Mouse (Mus musculus) intestine, embryonic 16.5 days (tissue): Measurements from ENCODE around the gene H2-Ob. TPM values are rescaled to one million over a fixed set of nuclear protein-coding genes. Genes with fewer than 3 reads are reported as not detected.

Source experiments
- polyA plus RNA-seq: library from polyadenylated mRNA; unstranded; fragments of >200 nt; fragmentation: Nextera tagmentation; extraction: Ambion mirVana; gene quantifications from 2 replicates; pipeline ENCODE4 v1.2.1, GENCODE M21; 2015

H2-Ob gene
- polyA plus RNA-seq, 1 experiment from 2014 or later, result 0.15 TPM

Other genes with a start within 250 kb of the H2-Ob start
- 307 and 325 TPM in 2 replicates for gene H2-K1, start 238.6 kb upstream of the H2-Ob start, polyA plus RNA-seq
- 9.3 and 12.1 TPM in 2 replicates for gene Ring1, start 214.2 kb upstream of the H2-Ob start, polyA plus RNA-seq
- gene H2-Ke6, start 210.8 kb upstream of the H2-Ob start, polyA plus RNA-seq, result 66.0 and 66.7 TPM in 2 replicates
- gene Slc39a7, start 207.2 kb upstream of the H2-Ob start, polyA plus RNA-seq, result 171 and 176 TPM in 2 replicates
- gene Rxrb, start 207.1 kb upstream of the H2-Ob start, polyA plus RNA-seq, result 37.6 and 38.4 TPM in 2 replicates
- gene Col11a2, start 199.5 kb upstream of the H2-Ob start, polyA plus RNA-seq, result 0.20 and 0.45 TPM in 2 replicates
- gene H2-Oa, start 146.6 kb upstream of the H2-Ob start, polyA plus RNA-seq, result 0.62 and 0.95 TPM in 2 replicates
- 13.4 and 15.3 TPM in 2 replicates for gene H2-DMa, start 119.4 kb upstream of the H2-Ob start, polyA plus RNA-seq
- 72.3 and 73.0 TPM in 2 replicates for gene Brd2, start 116.3 kb upstream of the H2-Ob start, polyA plus RNA-seq
- 0.87 and 0.99 TPM in 2 replicates for gene H2-DMb2, start 95.6 kb upstream of the H2-Ob start, polyA plus RNA-seq
- gene H2-DMb1, start 85.8 kb upstream of the H2-Ob start, polyA plus RNA-seq, result 3.0 and 3.6 TPM in 2 replicates
- gene Tap1, start 51.4 kb upstream of the H2-Ob start, polyA plus RNA-seq, result 8.4 and 8.5 TPM in 2 replicates
- 13.4 and 15.3 TPM in 2 replicates for gene Psmb9, start 51.1 kb upstream of the H2-Ob start, polyA plus RNA-seq
- gene Psmb8, start 41.2 kb upstream of the H2-Ob start, polyA plus RNA-seq, result 20.7 and 23.1 TPM in 2 replicates
- 7.2 and 9.1 TPM in 2 replicates for gene Tap2, start 35.4 kb upstream of the H2-Ob start, polyA plus RNA-seq
- 28.5 and 30.9 TPM in 2 replicates for gene H2-Ab1, start 18.8 kb downstream of the H2-Ob start, polyA plus RNA-seq
- 15.7 and 17.5 TPM in 2 replicates for gene H2-Aa, start 48.9 kb downstream of the H2-Ob start, polyA plus RNA-seq
- gene H2-Eb1, start 67.0 kb downstream of the H2-Ob start, polyA plus RNA-seq, result 11.0 and 11.1 TPM in 2 replicates
- 0.05 TPM in 1 of 2 replicates, not detected in the other for gene H2-Eb2, start 86.8 kb downstream of the H2-Ob start, polyA plus RNA-seq
- 10.6 and 16.0 TPM in 2 replicates for gene Btnl2, start 115.9 kb downstream of the H2-Ob start, polyA plus RNA-seq
- 30.2 and 43.2 TPM in 2 replicates for gene Btnl1, start 138.2 kb downstream of the H2-Ob start, polyA plus RNA-seq
- 0.81 and 1.2 TPM in 2 replicates for gene BC051142, start 159.9 kb downstream of the H2-Ob start, polyA plus RNA-seq
- gene Btnl4, start 238.4 kb downstream of the H2-Ob start, polyA plus RNA-seq, result 18.1 and 22.3 TPM in 2 replicates